Mouse (Mus musculus) thymus, postnatal 4 days (tissue): ENCODE measurements around the gene Taf1d.
"Not testable (repeated sequence)": the region's sequence is repeated elsewhere in the genome, so short reads cannot be mapped to it uniquely, and the experiment has no call there.

ENCODE experiments used
- DNase-seq: peaks from one replicate; pipeline ENCODE4 v3.0.0; 2021

Gene Taf1d

GRCm38 (mm10) chr9:15309425-15309824, 3.4 kb downstream of the Taf1d start:
- no peak for DNase-seq

- no peak for DNase-seq
Measured at GRCm38 (mm10) chr9:15310179-15310578, 4.2 kb downstream of the Taf1d start.

GRCm38 (mm10) chr9:15312054-15312735, 6.2 kb downstream of the Taf1d start:
- DNase-seq = no peak

GRCm38 (mm10) chr9:15313633-15314032, 7.6 kb downstream of the Taf1d start:
- no peak for DNase-seq

GRCm38 (mm10) chr9:15314619-15315018, 8.6 kb downstream of the Taf1d start:
- no peak for DNase-seq

GRCm38 (mm10) chr9:15316296-15316695, 10.3 kb downstream of the Taf1d start:
- DNase-seq = not testable (repeated sequence)

- no peak for DNase-seq
Measured at GRCm38 (mm10) chr9:15317223-15318169, 11.5 kb downstream of the Taf1d start.

- DNase-seq = no peak
Measured at GRCm38 (mm10) chr9:15318170-15318742, 12.2 kb downstream of the Taf1d start.

GRCm38 (mm10) chr9:15337776-15338175, 31.8 kb downstream of the Taf1d start:
- no peak for DNase-seq

- DNase-seq = no peak
Measured at GRCm38 (mm10) chr9:15349925-15350324, 43.9 kb downstream of the Taf1d start.

GRCm38 (mm10) chr9:15356916-15357483, 51.0 kb downstream of the Taf1d start:
- no peak for DNase-seq

GRCm38 (mm10) chr9:15357484-15358275, 51.7 kb downstream of the Taf1d start, which contains the start of gene Cep295:
Gene Cep295, minus strand, starts transcription at chr9:15357788.
- peak; percentile 99 for DNase-seq

- DNase-seq = no peak
Measured at GRCm38 (mm10) chr9:15364843-15365242, 58.8 kb downstream of the Taf1d start.

GRCm38 (mm10) chr9:15365856-15366255, 59.8 kb downstream of the Taf1d start:
- no peak for DNase-seq

GRCm38 (mm10) chr9:15366260-15366659, 60.2 kb downstream of the Taf1d start:
- DNase-seq = no peak
